Mouse (Mus musculus): ENCODE data around the gene D130043K22Rik. TPM values are rescaled to one million over a fixed set of nuclear protein-coding genes. Genes with fewer than 3 reads are reported as not detected.

The D130043K22Rik gene
- polyA plus RNA-seq, 1 experiment from 2014 or later = 5.5 TPM

- ATAC-seq (ENCODE audit: low FRiP score) = no peak
- H3K4me2 ChIP-seq (replicated peaks) = no peak overlapping the region
- H3K36me3 ChIP-seq (replicated peaks; ENCODE audit: control insufficient read depth, insufficient read depth) = peaks cover 60% of the 10 kb centered on the region
- H3K9ac ChIP-seq = no peak overlapping the region
- no peak overlapping the region for H3K4me3 ChIP-seq (replicated peaks; ENCODE audit: low read length)
- no peaks in the 10 kb centered on the region for H3K27me3 ChIP-seq (ENCODE audit: control insufficient read depth, insufficient read depth, low read length)
- no peak overlapping the region for H3K27ac ChIP-seq
- H3K9me3 ChIP-seq (ENCODE audit: control insufficient read depth, low read length) = no peaks in the 10 kb centered on the region
- no peak for DNase-seq (ENCODE audit: low spot score)
- peaks cover 25% of the 10 kb centered on the region for H3K4me1 ChIP-seq (replicated peaks; ENCODE audit: control insufficient read depth, insufficient read depth, low read length)
Measured at GRCm38 (mm10) chr13:24806079-24806478, 38.9 kb upstream of the D130043K22Rik start.

- Histone ChIP-seq H3K9ac (no peak overlapping the region), H3K27me3 (ENCODE audit: control insufficient read depth, insufficient read depth, low read length) (no peaks in the 10 kb centered on the region), H3K4me1 (replicated peaks; ENCODE audit: control insufficient read depth, insufficient read depth, low read length) (no peaks in the 10 kb centered on the region), H3K9me3 (ENCODE audit: control insufficient read depth, low read length) (no peaks in the 10 kb centered on the region), H3K4me2 (replicated peaks) (no peak overlapping the region), H3K36me3 (replicated peaks; ENCODE audit: control insufficient read depth, insufficient read depth) (peaks cover 78% of the 10 kb centered on the region), H3K27ac (no peak overlapping the region), H3K4me3 (replicated peaks; ENCODE audit: low read length) (no peak overlapping the region)
- WGBS = 91% methylated on average over 2 of the region's 2 CpGs
- ATAC-seq (ENCODE audit: low FRiP score) = no peak
- no peak for DNase-seq (ENCODE audit: low spot score)
Measured at GRCm38 (mm10) chr13:24812521-24812920, 32.4 kb upstream of the D130043K22Rik start.

- Histone ChIP-seq H3K27ac (no peak overlapping the region), H3K4me1 (replicated peaks; ENCODE audit: control insufficient read depth, insufficient read depth, low read length) (no peaks in the 10 kb centered on the region), H3K9ac (no peak overlapping the region), H3K4me2 (replicated peaks) (no peak overlapping the region), H3K36me3 (replicated peaks; ENCODE audit: control insufficient read depth, insufficient read depth) (peaks cover 63% of the 10 kb centered on the region), H3K4me3 (replicated peaks; ENCODE audit: low read length) (no peak overlapping the region), H3K9me3 (ENCODE audit: control insufficient read depth, low read length) (no peaks in the 10 kb centered on the region), H3K27me3 (ENCODE audit: control insufficient read depth, insufficient read depth, low read length) (no peaks in the 10 kb centered on the region)
- WGBS = 78% methylated on average over 1 of the region's 1 CpGs
- no peak for ATAC-seq (ENCODE audit: low FRiP score)
- no peak for DNase-seq (ENCODE audit: low spot score)
Measured at GRCm38 (mm10) chr13:24814616-24815015, 30.3 kb upstream of the D130043K22Rik start.

GRCm38 (mm10) chr13:24816125-24817092 is 28.5 kb upstream of the D130043K22Rik start:
- WGBS = 71% methylated on average over 4 of the region's 4 CpGs
- ATAC-seq (ENCODE audit: low FRiP score) (peak; percentile 64; the same call in 1 of the 2 replicates), DNase-seq (ENCODE audit: low spot score) (no peak)
- Histone ChIP-seq H3K36me3 (replicated peaks; ENCODE audit: control insufficient read depth, insufficient read depth) (peaks cover 45% of the 10 kb centered on the region), H3K27ac (no peak overlapping the region), H3K9me3 (ENCODE audit: control insufficient read depth, low read length) (no peaks in the 10 kb centered on the region), H3K9ac (no peak overlapping the region), H3K4me1 (replicated peaks; ENCODE audit: control insufficient read depth, insufficient read depth, low read length) (no peaks in the 10 kb centered on the region), H3K4me3 (replicated peaks; ENCODE audit: low read length) (no peak overlapping the region), H3K27me3 (ENCODE audit: control insufficient read depth, insufficient read depth, low read length) (no peaks in the 10 kb centered on the region), H3K4me2 (replicated peaks) (no peak overlapping the region)

- DNase-seq (ENCODE audit: low spot score) (no peak), ATAC-seq (ENCODE audit: low FRiP score) (no peak)
- Histone ChIP-seq H3K9me3 (ENCODE audit: control insufficient read depth, low read length) (no peaks in the 10 kb centered on the region), H3K27ac (no peak overlapping the region), H3K27me3 (ENCODE audit: control insufficient read depth, insufficient read depth, low read length) (no peaks in the 10 kb centered on the region), H3K9ac (no peak overlapping the region), H3K4me2 (replicated peaks) (no peak overlapping the region), H3K4me3 (replicated peaks; ENCODE audit: low read length) (no peak overlapping the region), H3K36me3 (replicated peaks; ENCODE audit: control insufficient read depth, insufficient read depth) (peaks cover 14% of the 10 kb centered on the region), H3K4me1 (replicated peaks; ENCODE audit: control insufficient read depth, insufficient read depth, low read length) (no peaks in the 10 kb centered on the region)
- WGBS = 86% methylated on average over 1 of the region's 1 CpGs
Measured at GRCm38 (mm10) chr13:24819931-24820330, 25.0 kb upstream of the D130043K22Rik start.

GRCm38 (mm10) chr13:24822663-24823343 is 22.1 kb upstream of the D130043K22Rik start:
- Histone ChIP-seq H3K9me3 (ENCODE audit: control insufficient read depth, low read length) (no peaks in the 10 kb centered on the region), H3K4me2 (replicated peaks) (no peak overlapping the region), H3K36me3 (replicated peaks; ENCODE audit: control insufficient read depth, insufficient read depth) (0 out of 2 replicates have a peak, but pooled peaks cover 3% of the 10 kb centered on the region), H3K27ac (no peak overlapping the region), H3K27me3 (ENCODE audit: control insufficient read depth, insufficient read depth, low read length) (no peaks in the 10 kb centered on the region), H3K4me3 (replicated peaks; ENCODE audit: low read length) (no peak overlapping the region), H3K4me1 (replicated peaks; ENCODE audit: control insufficient read depth, insufficient read depth, low read length) (no peaks in the 10 kb centered on the region), H3K9ac (no peak overlapping the region)
- DNase-seq (ENCODE audit: low spot score) (no peak), ATAC-seq (ENCODE audit: low FRiP score) (no peak)
- 93% methylated on average over 16 of the region's 16 CpGs for WGBS

- WGBS = 97% methylated on average over 4 of the region's 4 CpGs
- ATAC-seq (ENCODE audit: low FRiP score) (no peak), DNase-seq (ENCODE audit: low spot score) (no peak)
- H3K27ac ChIP-seq = no peak overlapping the region
- no peak overlapping the region for H3K4me3 ChIP-seq (replicated peaks; ENCODE audit: low read length)
- no peak overlapping the region for H3K9ac ChIP-seq
- H3K4me2 ChIP-seq (replicated peaks) = no peak overlapping the region
- no peaks in the 10 kb centered on the region for H3K9me3 ChIP-seq (ENCODE audit: control insufficient read depth, low read length)
- no peaks in the 10 kb centered on the region for H3K4me1 ChIP-seq (replicated peaks; ENCODE audit: control insufficient read depth, insufficient read depth, low read length)
- H3K27me3 ChIP-seq (ENCODE audit: control insufficient read depth, insufficient read depth, low read length) = no peaks in the 10 kb centered on the region
- no peaks in the 10 kb centered on the region for H3K36me3 ChIP-seq (replicated peaks; ENCODE audit: control insufficient read depth, insufficient read depth)
Measured at GRCm38 (mm10) chr13:24824647-24825046, 20.3 kb upstream of the D130043K22Rik start.

- Histone ChIP-seq H3K4me1 (replicated peaks; ENCODE audit: control insufficient read depth, insufficient read depth, low read length) (peaks cover 2% of the 10 kb centered on the region), H3K4me2 (replicated peaks) (no peak overlapping the region), H3K4me3 (replicated peaks; ENCODE audit: low read length) (no peak overlapping the region), H3K36me3 (replicated peaks; ENCODE audit: control insufficient read depth, insufficient read depth) (no peaks in the 10 kb centered on the region), H3K9ac (no peak overlapping the region), H3K27me3 (ENCODE audit: control insufficient read depth, insufficient read depth, low read length) (no peaks in the 10 kb centered on the region), H3K27ac (no peak overlapping the region), H3K9me3 (ENCODE audit: control insufficient read depth, low read length) (no peaks in the 10 kb centered on the region)
- no peak for DNase-seq (ENCODE audit: low spot score)
- WGBS = 87% methylated on average over 4 of the region's 4 CpGs
- no peak for ATAC-seq (ENCODE audit: low FRiP score)
Measured at GRCm38 (mm10) chr13:24825587-24825986, 19.3 kb upstream of the D130043K22Rik start.

- DNase-seq (ENCODE audit: low spot score) = no peak
- H3K27ac ChIP-seq = no peak overlapping the region
- no peaks in the 10 kb centered on the region for H3K36me3 ChIP-seq (replicated peaks; ENCODE audit: control insufficient read depth, insufficient read depth)
- ATAC-seq (ENCODE audit: low FRiP score) = no peak
- no peak overlapping the region for H3K4me2 ChIP-seq (replicated peaks)
- peaks cover 5% of the 10 kb centered on the region for H3K4me1 ChIP-seq (replicated peaks; ENCODE audit: control insufficient read depth, insufficient read depth, low read length)
- no peaks in the 10 kb centered on the region for H3K27me3 ChIP-seq (ENCODE audit: control insufficient read depth, insufficient read depth, low read length)
- 90% methylated on average over 7 of the region's 7 CpGs for whole genome bisulfite sequencing
- no peak overlapping the region for H3K9ac ChIP-seq
- H3K9me3 ChIP-seq (ENCODE audit: control insufficient read depth, low read length) = no peaks in the 10 kb centered on the region
- no peak overlapping the region for H3K4me3 ChIP-seq (replicated peaks; ENCODE audit: low read length)
Measured at GRCm38 (mm10) chr13:24826116-24826515, 18.8 kb upstream of the D130043K22Rik start.

All from hindbrain, embryonic 14.5 days (tissue).